Mouse (Mus musculus): ENCODE data around the gene Phospho1. TPM values are rescaled to one million over a fixed set of nuclear protein-coding genes. Genes with fewer than 3 reads are reported as not detected.

Phospho1 gene
- polyA plus RNA-seq, 1 experiment from 2014 or later, result 6.4 TPM

- 0 out of 2 replicates have a peak, but pooled peaks cover 20% of the 10 kb centered on the region for H3K36me3 ChIP-seq (replicated peaks)
- 72% methylated on average over 8 of the region's 8 CpGs for WGBS (ENCODE audit: insufficient replicate concordance)
- no peak overlapping the region for H3K4me2 ChIP-seq
- H3K9me3 ChIP-seq (replicated peaks), result no peaks in the 10 kb centered on the region
- no peak overlapping the region for H3K9ac ChIP-seq
- 0 out of 2 replicates have a peak overlapping the region, but pooled peaks have one; percentile 11 for H3K27ac ChIP-seq (replicated peaks)
- peaks cover 41% of the 10 kb centered on the region for H3K4me1 ChIP-seq (replicated peaks)
- H3K27me3 ChIP-seq, result peaks cover 10% of the 10 kb centered on the region
- no peak overlapping the region for H3K4me3 ChIP-seq (replicated peaks)
- no peak for ATAC-seq (ENCODE audit: insufficient read depth)
These were observed 34.8 kb upstream of the Phospho1 start for GRCm38 (mm10) chr11:95789451-95789891.

- Histone ChIP-seq H3K36me3 (replicated peaks) (0 out of 2 replicates have a peak, but pooled peaks cover 12% of the 10 kb centered on the region), H3K27ac (replicated peaks) (peak overlapping the region; percentile 3), H3K4me2 (no peak overlapping the region), H3K4me1 (replicated peaks) (peaks cover 43% of the 10 kb centered on the region), H3K9ac (no peak overlapping the region), H3K4me3 (replicated peaks) (no peak overlapping the region), H3K27me3 (peaks cover 33% of the 10 kb centered on the region), H3K9me3 (replicated peaks) (no peaks in the 10 kb centered on the region)
- no peak for ATAC-seq (ENCODE audit: insufficient read depth)
- WGBS (ENCODE audit: insufficient replicate concordance), result 80% methylated on average over 13 of the region's 13 CpGs
These were observed 32.5 kb upstream of the Phospho1 start for GRCm38 (mm10) chr11:95791787-95792186.

- Histone ChIP-seq H3K9me3 (replicated peaks) (no peaks in the 10 kb centered on the region), H3K27ac (replicated peaks) (peak overlapping the region; percentile 84), H3K27me3 (peaks cover 45% of the 10 kb centered on the region), H3K4me3 (replicated peaks) (peak overlapping the region; percentile 21; the same call in 1 of the 2 replicates), H3K4me1 (replicated peaks) (peaks cover 45% of the 10 kb centered on the region), H3K9ac (peak overlapping the region; percentile 46), H3K4me2 (peak overlapping the region; percentile 50), H3K36me3 (replicated peaks) (0 out of 2 replicates have a peak, but pooled peaks cover 12% of the 10 kb centered on the region)
- 43% methylated on average over 8 of the region's 8 CpGs for WGBS (ENCODE audit: insufficient replicate concordance)
- peak; percentile 94 for ATAC-seq (ENCODE audit: insufficient read depth)
These were observed 31.3 kb upstream of the Phospho1 start for GRCm38 (mm10) chr11:95792950-95793509.

GRCm38 (mm10) chr11:95794201-95794600, 30.1 kb upstream of the Phospho1 start:
- 64% methylated on average over 5 of the region's 5 CpGs for WGBS (ENCODE audit: insufficient replicate concordance)
- ATAC-seq (ENCODE audit: insufficient read depth), result no peak
- no peak overlapping the region for H3K9ac ChIP-seq
- H3K4me3 ChIP-seq (replicated peaks), result no peak overlapping the region
- no peak overlapping the region for H3K4me2 ChIP-seq
- 0 out of 2 replicates have a peak, but pooled peaks cover 7% of the 10 kb centered on the region for H3K36me3 ChIP-seq (replicated peaks)
- peaks cover 53% of the 10 kb centered on the region for H3K27me3 ChIP-seq
- no peaks in the 10 kb centered on the region for H3K9me3 ChIP-seq (replicated peaks)
- H3K27ac ChIP-seq (replicated peaks), result no peak overlapping the region
- peaks cover 45% of the 10 kb centered on the region for H3K4me1 ChIP-seq (replicated peaks)

GRCm38 (mm10) chr11:95795582-95795981, 28.7 kb upstream of the Phospho1 start:
- Histone ChIP-seq H3K4me3 (replicated peaks) (no peak overlapping the region), H3K27me3 (peaks cover 53% of the 10 kb centered on the region), H3K36me3 (replicated peaks) (0 out of 2 replicates have a peak, but pooled peaks cover 4% of the 10 kb centered on the region), H3K9ac (no peak overlapping the region), H3K9me3 (replicated peaks) (no peaks in the 10 kb centered on the region), H3K4me2 (no peak overlapping the region), H3K4me1 (replicated peaks) (peaks cover 54% of the 10 kb centered on the region), H3K27ac (replicated peaks) (no peak overlapping the region)
- no peak for ATAC-seq (ENCODE audit: insufficient read depth)
- 42% methylated on average over 5 of the region's 5 CpGs for WGBS (ENCODE audit: insufficient replicate concordance)

GRCm38 (mm10) chr11:95805010-95805409, 19.3 kb upstream of the Phospho1 start:
- peak overlapping the region; percentile 100 for H3K27ac ChIP-seq (replicated peaks)
- no peak for ATAC-seq (ENCODE audit: insufficient read depth)
- 45% methylated on average over 5 of the region's 5 CpGs for WGBS (ENCODE audit: insufficient replicate concordance)
- no peaks in the 10 kb centered on the region for H3K27me3 ChIP-seq
- H3K9me3 ChIP-seq (replicated peaks), result no peaks in the 10 kb centered on the region
- peak overlapping the region; percentile 4 for H3K4me3 ChIP-seq (replicated peaks)
- H3K36me3 ChIP-seq (replicated peaks), result no peaks in the 10 kb centered on the region
- peaks cover 95% of the 10 kb centered on the region for H3K4me1 ChIP-seq (replicated peaks)
- H3K4me2 ChIP-seq, result peak overlapping the region; percentile 57
- peak overlapping the region; percentile 43 for H3K9ac ChIP-seq

GRCm38 (mm10) chr11:95805527-95805926, 18.8 kb upstream of the Phospho1 start:
- peak; percentile 56 for ATAC-seq (ENCODE audit: insufficient read depth)
- 23% methylated on average over 3 of the region's 3 CpGs for WGBS (ENCODE audit: insufficient replicate concordance)
- Histone ChIP-seq H3K9me3 (replicated peaks) (no peaks in the 10 kb centered on the region), H3K4me1 (replicated peaks) (peaks cover 95% of the 10 kb centered on the region), H3K9ac (peak overlapping the region; percentile 43), H3K4me2 (peak overlapping the region; percentile 57), H3K27ac (replicated peaks) (peak overlapping the region; percentile 100), H3K36me3 (replicated peaks) (no peaks in the 10 kb centered on the region), H3K27me3 (no peaks in the 10 kb centered on the region), H3K4me3 (replicated peaks) (peak overlapping the region; percentile 4)

GRCm38 (mm10) chr11:95807884-95808283, 16.4 kb upstream of the Phospho1 start:
- Histone ChIP-seq H3K27ac (replicated peaks) (peak overlapping the region; percentile 100), H3K4me3 (replicated peaks) (peak overlapping the region; percentile 44), H3K27me3 (no peaks in the 10 kb centered on the region), H3K9ac (peak overlapping the region; percentile 73), H3K4me2 (peak overlapping the region; percentile 73), H3K9me3 (replicated peaks) (no peaks in the 10 kb centered on the region), H3K4me1 (replicated peaks) (peaks cover 98% of the 10 kb centered on the region), H3K36me3 (replicated peaks) (no peaks in the 10 kb centered on the region)
- peak; percentile 1 for ATAC-seq (ENCODE audit: insufficient read depth)
- 81% methylated on average over 5 of the region's 5 CpGs for WGBS (ENCODE audit: insufficient replicate concordance)

- H3K9ac ChIP-seq, result peak overlapping the region; percentile 73
- no peaks in the 10 kb centered on the region for H3K27me3 ChIP-seq
- WGBS (ENCODE audit: insufficient replicate concordance), result 24% methylated on average over 5 of the region's 5 CpGs
- no peaks in the 10 kb centered on the region for H3K9me3 ChIP-seq (replicated peaks)
- peak overlapping the region; percentile 73 for H3K4me2 ChIP-seq
- H3K4me3 ChIP-seq (replicated peaks), result peak overlapping the region; percentile 44
- H3K36me3 ChIP-seq (replicated peaks), result no peaks in the 10 kb centered on the region
- peak overlapping the region; percentile 100 for H3K27ac ChIP-seq (replicated peaks)
- ATAC-seq (ENCODE audit: insufficient read depth), result peak; percentile 93
- H3K4me1 ChIP-seq (replicated peaks), result peaks cover 92% of the 10 kb centered on the region
These were observed 15.8 kb upstream of the Phospho1 start for GRCm38 (mm10) chr11:95808448-95809011.

GRCm38 (mm10) chr11:95809603-95810002, 14.7 kb upstream of the Phospho1 start:
- peaks cover 81% of the 10 kb centered on the region for H3K4me1 ChIP-seq (replicated peaks)
- 49% methylated on average over 5 of the region's 5 CpGs for WGBS (ENCODE audit: insufficient replicate concordance)
- H3K9ac ChIP-seq, result peak overlapping the region; percentile 57
- no peak for ATAC-seq (ENCODE audit: insufficient read depth)
- H3K4me3 ChIP-seq (replicated peaks), result no peak overlapping the region
- no peaks in the 10 kb centered on the region for H3K27me3 ChIP-seq
- H3K36me3 ChIP-seq (replicated peaks), result no peaks in the 10 kb centered on the region
- H3K27ac ChIP-seq (replicated peaks), result peak overlapping the region; percentile 100
- H3K4me2 ChIP-seq, result peak overlapping the region; percentile 73; the same call in 1 of the 2 replicates
- no peaks in the 10 kb centered on the region for H3K9me3 ChIP-seq (replicated peaks)

- Histone ChIP-seq H3K4me2 (no peak overlapping the region), H3K9ac (0 out of 2 replicates have a peak overlapping the region, but pooled peaks have one; percentile 57), H3K27ac (replicated peaks) (peak overlapping the region; percentile 100), H3K4me1 (replicated peaks) (peaks cover 69% of the 10 kb centered on the region), H3K4me3 (replicated peaks) (no peak overlapping the region), H3K27me3 (no peaks in the 10 kb centered on the region), H3K9me3 (replicated peaks) (no peaks in the 10 kb centered on the region), H3K36me3 (replicated peaks) (no peaks in the 10 kb centered on the region)
- WGBS (ENCODE audit: insufficient replicate concordance), result 63% methylated on average over 7 of the region's 7 CpGs
- no peak for ATAC-seq (ENCODE audit: insufficient read depth)
These were observed 13.5 kb upstream of the Phospho1 start for GRCm38 (mm10) chr11:95810828-95811227.
